Mouse (Mus musculus) cerebellum, adult (tissue): ENCODE measurements around the gene Stra6l.

Experiments
- ATAC-seq: cut with Nextera tagmentation; 2 replicates; pipeline ENCODE4 v1.9.2; 2017; ENCODE audit warnings: mild to moderate bottlenecking, moderate library complexity, mixed read lengths; ENCODE audit not compliant: insufficient number of reproducible peaks, low FRiP score, low TSS enrichment

Gene Stra6l

DNA sequence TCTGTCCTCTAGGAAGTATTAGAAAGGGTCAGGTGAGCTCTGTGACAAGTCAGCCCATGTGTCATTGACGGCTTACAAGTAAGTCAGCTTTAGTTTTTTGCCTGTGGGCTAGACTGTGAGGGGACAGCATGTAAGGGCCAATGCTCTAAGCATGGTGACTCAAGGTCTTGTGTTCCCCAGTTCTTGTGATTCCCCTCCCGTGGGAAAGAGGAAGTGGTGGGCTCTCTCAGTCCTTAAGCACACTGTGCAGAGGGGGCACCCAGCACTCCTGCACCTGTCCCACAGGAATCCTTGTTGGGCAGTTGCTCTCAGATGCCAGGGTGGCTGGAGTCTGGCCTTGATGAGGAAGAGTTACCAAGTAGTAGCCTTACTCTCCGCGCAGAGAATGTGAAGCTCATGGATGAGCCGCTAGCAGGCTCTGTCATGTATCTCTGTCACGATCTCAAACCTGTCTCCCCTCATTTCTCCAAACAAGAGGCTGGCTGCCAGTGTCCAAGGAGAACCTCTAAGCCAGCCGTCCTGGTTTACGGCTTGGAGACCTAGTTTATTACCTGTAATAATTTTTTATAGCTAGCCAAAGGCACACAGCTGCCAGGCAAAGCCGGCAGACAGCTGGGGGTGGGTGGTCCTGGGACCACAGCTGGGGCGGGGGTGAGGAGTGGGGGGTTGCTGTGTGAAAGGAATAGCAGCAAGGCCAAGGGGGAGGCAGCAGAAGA lies at the start of gene Stra6l:
Gene Stra6l (plus strand): TSS at position 556 of the 716 bp plus-strand sequence.
- no peak for ATAC-seq

DNA sequence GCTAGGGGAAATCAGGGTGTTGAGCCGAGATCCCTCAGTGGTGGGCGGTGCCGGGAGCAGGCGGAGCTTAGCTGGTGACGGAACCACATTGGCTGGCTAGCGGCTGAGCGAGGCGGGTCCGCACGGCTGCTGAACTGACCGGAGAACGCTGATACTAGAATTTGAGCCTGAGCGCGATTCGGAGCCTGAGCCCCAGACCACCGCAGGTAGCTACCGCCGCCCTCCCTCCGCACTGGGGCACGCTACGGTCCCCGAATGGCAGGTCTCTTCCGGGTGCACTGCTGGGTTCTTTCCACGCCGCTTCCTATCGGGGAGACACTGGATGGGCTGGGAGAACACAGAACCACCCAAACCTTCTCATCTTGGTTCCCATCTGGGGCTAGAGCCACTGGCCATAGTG lies 49.5 kb upstream of the Stra6l start, which contains the start of gene Aldh1b1:
Gene Aldh1b1 (plus strand): TSS at position 59 of the 400 bp plus-strand sequence.
- no peak for ATAC-seq

DNA sequence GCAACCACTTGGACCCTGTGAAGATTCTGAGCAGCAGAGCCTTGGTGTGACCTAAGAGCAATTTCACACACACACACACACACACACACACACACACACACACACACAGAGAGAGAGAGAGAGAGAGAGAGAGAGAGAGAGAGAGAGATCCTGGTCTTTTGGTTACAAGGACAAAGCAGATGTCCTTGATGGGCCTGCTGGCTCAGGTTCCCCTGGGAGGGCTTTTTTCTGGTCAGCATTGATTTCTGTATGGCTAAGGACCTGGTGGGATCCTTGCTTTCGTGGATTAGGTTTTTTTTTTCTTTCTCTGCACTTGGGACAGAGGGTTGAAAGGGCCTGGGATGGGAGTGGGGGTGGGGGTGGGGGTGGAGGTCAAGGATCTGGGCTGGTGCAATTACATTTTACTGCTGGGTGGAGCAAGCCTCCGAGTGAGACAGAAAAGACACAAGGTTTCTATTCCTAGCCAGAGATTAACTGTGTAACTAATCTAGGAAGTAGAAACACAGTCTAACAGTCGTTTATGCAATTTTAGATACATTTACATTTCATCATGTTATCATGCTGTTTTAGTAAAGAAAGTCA lies 48.4 kb upstream of the Stra6l start:
- ATAC-seq, result no peak

DNA sequence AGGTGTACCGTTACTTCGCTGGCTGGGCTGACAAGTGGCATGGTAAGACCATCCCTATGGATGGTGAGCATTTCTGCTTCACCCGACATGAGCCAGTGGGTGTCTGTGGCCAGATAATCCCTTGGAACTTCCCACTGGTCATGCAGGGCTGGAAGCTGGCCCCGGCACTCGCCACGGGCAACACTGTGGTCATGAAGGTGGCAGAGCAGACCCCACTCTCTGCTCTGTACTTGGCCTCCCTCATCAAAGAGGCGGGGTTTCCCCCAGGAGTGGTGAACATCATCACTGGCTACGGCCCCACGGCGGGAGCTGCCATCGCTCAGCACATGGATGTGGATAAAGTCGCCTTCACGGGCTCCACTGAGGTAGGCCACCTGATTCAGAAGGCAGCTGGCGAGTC lies 45.6 kb upstream of the Stra6l start:
- no peak for ATAC-seq

DNA sequence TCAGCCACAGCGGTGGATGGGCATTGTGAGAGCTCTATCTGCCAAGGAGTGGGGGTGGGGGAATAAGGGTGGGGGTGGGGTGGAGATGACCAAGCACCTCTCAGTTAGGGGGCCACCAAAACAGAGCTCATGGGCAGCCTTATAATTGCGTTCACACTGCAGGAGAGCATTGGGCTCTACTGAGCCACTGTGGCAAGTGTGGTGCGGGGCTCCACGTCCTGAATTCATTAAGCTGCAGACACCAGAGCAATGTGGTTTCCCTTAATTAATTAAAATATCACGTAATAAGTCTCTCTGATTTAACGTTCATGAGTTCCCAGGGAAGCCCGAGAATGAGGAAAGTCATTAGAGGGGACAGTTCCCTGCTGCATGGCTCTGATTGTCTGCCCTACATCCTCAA lies 40.4 kb upstream of the Stra6l start:
- no peak for ATAC-seq

DNA sequence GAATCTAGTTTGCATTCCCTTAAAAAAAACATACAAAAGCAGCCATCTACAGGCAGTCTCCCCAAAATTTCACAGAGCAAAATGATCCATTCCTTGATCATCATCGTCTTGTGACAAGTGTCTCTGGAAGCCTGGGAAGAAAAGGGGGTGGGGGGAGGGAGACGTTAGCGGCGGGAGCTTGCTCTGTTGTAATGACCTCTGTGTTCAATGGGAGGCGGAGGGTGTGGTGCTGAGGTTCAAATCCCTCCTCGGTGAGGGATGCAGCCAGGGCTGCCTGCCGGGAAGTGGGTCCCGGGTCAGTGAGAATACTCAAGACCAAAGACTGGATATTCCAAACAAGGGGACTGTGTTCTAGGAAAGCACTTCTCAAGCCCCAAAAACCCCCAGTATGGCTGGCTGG lies 37.2 kb upstream of the Stra6l start:
- no peak for ATAC-seq

DNA sequence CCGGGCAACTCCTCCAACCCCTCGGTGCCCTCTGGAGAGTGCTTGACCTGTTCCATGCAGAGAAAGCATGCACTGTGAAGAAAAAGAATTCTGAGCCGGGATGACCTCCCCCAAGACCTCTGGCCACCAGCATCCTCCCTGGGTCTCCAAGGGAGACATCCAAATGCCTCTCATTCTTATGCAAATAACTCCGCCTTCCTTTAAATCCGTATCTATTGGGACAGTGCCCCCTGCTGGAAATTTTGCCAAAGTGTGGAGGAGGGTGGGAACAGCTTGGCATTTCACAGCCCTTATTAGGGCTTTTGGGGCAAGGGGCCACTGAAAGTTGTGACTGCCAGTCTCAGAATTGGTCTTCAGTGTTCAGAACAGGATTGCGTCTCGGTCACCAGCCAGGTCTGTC lies 32.9 kb upstream of the Stra6l start:
- ATAC-seq, result no peak

DNA sequence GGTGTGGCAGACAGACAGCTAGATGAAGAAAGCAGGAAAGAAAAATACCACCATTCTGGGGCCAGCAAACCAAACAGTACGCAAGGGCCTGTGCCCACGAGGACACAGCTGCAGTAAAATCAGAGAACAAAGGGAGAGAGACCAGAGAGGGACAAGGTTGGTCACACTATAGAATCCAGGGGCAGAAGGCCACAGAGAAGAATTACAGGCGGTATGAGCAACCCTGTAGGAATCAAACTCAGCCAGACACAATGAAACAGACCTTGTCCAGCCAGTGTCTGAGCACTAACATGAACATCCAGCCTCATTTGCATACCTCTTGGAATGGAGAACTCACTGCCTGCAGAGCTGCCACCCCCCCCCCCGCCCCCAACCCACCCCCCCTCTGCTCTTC lies 29.7 kb upstream of the Stra6l start:
- ATAC-seq, result no peak

DNA sequence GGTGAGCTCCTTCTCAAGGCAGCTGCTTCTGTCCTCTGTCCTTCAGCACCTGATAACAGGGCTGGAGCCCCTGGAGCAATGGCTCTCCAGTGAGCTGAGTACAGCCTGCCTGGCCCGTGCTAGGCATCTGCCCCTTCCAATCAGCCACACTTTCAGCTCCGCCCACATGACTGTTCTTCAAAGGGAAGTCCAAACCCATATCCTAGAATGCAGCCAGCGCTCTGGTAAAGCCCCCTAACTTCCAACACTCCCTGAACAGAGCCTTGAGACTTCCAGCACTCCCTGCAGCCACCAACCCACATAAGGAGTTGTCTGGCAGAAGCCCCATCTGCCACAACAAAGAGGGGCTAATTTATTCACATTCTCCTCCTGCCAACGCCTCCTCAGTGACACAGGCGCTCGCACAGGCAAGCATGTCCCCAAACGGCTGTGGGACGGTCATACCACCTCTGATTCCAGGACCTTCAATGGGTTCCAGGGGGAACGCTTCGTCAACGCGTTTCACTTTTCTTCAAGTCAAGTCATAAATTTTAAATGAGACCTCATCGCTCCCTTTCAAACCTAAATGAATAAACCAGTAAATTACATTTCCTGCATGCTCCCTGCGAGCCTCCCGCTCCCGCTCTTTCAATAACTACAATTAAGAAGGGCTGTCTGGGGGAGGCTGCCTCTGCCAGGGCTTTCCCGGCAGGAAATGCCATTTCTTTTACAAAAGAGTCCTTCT lies 29.1 kb upstream of the Stra6l start:
- ATAC-seq, result no peak

DNA sequence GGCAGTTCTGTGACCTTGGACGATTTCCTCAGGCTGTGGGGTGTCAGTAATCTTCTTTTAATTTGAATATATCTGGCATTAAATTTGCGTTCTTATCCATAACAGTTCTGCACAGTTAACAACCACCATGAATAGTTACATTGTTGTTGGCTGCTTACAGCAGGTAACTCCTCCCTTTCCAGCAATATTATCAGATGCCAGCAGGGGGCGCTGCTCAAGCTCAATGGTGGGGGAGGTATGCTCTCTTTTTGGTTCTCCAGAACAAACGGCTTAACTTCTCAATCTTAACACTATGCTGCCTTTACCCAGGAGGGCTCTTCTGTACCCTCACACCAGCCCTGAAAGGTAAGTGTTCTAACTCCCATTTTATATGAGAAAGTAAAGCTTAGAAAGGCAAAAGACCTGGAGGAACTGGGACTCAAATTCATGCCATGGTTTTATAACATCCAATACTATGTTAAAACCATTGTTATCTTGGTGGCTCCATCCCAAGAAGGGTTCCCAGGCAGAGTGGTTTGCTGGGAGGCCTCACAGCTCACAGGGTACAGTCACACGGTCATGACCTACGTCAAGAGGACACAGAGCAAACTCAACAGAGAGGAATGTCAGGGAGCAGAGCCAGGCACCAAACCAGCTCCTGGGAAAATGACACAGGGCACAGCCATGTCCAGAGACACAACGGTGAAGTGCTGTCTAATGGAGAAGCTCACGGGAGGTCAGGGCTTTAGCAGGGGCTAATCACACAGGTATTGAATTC lies 28.2 kb upstream of the Stra6l start:
- no peak for ATAC-seq

DNA sequence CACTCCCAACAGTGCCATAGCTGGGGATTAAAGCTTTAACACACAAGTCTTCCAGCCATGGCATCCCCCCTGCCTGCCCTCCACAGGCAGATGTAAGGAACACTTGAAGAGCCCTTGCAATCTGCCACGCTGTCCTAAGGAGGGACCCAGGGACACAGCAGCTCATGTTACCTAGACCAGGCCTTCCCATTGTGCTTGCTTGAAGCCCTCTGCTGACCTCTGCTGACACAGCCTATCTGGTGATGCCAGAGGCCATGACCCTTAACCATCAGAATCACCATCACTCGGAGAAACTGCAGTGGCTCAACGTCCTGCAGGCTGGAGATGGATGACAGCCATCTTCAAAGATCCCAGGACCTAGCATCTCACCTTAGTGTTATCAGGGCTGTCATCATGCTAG lies 26.5 kb upstream of the Stra6l start:
- ATAC-seq, result no peak

DNA sequence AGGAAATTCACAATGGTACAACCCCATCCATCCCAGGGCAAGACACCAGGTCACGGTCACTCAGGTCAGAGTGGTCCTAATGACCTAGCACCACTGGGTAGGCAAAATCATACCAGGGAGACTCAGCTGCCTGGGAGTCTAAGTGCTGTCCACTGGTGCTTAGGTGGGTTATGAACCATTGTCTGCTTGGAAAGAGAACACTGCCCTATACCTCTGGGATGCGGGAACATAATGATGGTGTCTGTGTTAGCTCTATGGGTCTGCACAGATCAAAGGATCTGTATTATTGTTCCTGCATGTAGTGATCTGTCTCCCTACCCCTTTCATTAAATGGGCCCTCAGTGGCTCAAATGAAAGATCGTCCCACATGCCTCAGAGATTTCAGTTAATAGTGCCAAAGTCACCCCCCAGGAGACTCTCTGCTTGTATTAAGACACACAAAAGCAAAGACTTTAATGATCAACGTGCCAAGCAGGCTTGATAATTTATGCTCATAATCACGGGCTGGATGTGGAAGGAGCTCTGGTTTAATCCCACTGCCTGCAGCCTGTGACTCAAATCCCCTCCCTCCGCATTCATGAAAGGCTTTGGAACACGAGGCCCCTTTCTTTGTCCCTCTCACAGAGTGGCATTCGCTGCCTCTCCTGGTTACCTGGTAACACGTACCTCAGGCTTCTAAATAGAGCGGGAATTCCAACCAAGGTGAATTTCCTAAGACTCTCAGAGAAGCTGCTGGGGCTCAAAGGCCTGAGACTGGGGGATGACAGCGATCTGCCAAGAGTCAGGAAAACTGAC lies 25.5 kb upstream of the Stra6l start:
- ATAC-seq, result no peak

DNA sequence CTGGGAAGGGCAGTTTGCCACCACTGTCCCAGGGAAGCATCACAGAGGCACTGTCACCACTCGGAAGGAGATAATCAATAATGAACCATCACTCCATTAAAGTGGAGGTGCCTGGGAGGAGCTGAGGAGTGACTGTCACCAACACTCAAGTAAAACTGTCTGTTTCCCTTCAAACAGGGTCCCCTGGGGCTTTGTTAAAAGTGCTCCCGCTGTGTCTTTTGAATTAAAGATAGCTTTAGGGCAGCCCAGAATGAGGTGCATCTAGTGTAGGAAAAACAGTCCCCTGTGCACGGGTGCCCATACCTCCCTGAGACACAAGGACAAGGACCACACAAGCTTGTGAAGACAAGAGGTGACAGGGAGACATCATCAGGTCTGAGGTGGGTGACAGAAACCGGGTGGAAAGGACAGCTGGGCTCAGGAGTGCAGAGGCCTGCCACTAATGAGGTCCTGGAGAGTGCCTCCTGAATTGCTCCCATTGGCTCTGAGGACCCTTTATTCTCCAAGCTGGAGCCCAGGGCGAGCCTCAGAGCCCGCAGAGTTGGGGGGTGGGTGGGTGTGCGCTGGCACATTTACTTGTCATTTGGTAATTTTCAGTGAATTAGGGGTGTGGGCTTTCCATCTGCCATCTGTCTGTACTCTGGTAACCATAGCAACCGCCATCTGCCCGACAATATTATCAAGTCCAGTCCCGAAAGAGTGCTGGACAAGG lies 24.3 kb upstream of the Stra6l start:
- no peak for ATAC-seq

DNA sequence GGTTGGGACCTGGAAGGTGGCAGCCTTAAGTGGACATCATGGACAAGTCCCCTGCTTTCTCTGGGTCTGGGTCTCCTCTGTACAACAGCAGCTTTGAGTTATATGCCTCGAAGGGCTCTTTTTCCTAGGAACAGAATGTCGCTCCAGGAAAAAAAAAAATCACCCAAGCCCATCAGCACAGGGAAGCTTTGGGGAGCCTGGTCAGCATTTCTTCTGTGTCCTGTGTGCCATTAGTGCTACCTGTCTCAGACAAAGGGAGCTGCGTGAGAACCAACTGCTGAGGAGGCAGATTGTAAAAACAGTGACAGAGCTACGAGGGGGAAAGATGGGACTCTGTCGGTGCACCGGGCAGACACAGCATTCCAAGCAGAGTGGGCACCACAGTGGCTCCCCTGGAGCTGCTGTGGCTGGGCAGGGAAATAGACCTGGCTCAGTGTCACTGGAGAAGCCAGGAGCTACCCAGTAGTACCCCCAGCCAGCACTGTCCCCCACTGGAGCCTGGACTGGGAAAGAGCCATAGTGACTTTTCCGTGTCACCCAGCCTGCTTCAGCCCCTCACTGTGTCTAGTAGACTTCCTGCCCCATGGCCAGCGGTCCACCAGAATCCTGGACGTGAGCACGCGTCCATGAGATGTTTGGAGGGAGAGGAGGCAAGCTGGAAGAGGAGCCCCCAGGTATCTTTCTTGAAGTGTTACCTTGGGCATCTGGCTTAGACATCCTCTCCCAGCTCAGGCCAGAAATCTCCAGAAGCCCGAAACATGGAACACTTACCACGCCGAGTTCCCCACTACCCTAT lies 23.5 kb upstream of the Stra6l start:
- ATAC-seq, result no peak

DNA sequence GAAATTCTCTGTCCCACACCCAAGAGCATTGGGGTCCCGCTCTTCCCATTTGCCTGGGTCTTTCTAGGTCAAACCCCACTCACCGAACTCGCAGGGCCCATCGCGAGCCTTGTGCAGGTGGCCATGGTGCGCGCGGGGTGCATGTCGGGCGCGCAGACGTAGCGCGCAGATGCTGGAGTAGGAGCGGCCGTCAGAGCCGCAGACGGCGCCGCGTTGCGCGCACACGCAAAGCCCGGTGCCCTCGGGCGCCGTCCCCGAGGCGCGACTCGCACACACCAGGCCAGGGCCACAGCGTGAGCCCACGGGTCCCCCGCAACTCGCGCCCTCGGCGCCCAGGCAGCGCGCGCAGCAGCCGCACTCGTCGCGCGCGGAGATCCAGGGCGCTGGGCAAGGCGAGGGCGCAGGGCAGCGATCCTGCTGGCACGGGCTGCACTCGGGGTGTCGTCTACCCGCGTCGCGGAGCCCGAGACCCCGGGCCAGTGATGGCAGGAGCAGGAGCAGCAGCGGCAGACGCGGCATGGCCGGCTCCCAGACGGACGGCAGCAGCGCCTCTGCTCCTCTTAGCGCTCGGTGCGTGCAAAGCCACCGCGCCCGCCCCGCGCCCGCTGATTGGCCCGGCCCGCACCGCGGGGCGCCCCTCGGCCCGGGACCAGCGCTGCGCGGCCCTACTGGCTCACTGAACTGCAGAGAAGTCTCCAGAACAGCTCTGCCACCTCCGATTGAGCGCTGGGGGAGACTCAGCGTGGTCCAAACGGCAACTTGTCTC lies 22.0 kb upstream of the Stra6l start, which contains the start of gene Igfbpl1:
Gene Igfbpl1 (minus strand): TSS at position 649 of the 766 bp plus-strand sequence.
- ATAC-seq, result no peak

DNA sequence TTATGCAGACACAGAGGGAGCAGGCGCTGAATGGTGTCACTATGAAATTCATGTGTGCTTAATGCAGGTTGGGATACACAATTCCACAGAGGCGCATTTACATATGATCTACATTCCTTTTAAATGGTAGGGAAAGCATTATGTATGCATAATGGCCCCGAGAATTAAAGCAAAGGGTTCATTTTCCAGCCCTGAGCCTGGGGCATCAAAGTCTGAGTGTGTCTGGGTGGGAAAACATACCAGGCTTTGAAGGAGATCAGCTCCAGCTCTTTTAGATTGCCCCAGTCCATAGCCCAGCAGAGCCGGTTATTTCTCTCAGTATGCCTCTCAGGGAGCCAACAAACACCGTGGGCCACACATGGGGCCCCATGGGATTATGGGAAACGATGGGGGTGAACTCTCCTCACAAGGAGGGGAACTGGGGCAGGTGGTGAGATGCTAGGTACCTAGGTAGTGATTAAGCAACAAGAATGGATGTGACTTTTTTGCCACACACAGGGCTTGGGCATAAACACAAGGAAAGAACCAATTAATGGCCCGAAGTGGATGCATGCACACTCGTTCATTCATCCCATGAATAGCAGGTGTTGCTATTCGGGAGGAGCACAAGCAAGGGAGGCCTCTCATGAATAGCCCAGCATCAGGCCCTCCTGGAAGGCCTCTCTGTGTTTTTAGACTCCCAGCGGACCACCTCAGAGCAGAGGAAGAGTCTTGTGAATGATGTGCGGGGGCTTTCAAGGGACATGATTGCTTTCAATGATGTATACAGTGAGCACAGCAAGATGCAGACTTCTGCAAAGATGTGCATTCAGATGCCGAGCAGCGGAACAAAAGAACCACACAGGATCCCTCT lies 18.3 kb upstream of the Stra6l start:
- ATAC-seq, result no peak

DNA sequence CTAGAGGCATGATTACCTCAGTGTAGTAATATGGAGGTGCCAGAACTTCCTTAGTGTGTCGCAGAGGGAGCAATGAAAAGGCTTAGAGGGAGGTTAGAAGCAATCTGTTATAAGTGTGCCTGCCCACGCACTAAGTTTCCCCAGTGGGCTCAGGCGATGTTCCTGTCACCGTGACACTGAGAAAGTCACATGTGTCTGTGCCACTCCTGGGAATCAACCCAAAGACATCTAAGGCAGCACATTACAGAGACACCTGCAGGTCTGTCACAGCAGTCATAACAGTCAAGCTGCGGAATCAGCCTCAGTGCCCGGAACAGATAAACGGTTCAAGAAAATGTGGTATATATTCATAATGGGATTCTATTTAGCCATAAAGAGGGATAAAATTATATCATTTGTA lies 16.5 kb upstream of the Stra6l start:
- no peak for ATAC-seq
